Comparison of ENCODE assay signal across 13 mouse cellular contexts in the genomic region with DNA sequence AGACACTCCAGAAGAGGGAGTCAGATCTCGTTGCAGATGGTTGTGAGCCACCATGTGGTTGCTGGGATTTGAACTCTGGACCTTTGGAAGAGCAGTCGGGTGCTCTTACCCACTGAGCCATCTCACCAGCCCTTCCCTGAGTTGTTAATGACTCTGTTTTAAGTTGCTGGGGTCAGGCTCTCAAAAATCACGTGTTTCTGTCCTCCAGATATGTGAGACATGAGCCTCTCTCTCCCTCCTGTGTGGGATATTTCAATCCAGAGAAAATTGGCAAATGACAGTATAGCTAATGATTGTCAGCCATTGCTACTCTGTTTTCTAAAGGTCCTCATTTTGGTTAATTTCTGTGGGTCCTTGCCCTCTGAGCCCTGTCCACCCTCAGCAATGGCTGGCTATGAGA. TPM values are rescaled to one million over a fixed set of nuclear protein-coding genes. Genes with fewer than 3 reads are reported as not detected.
A peak's percentile ranks its signal among the peaks of the same experiment; 100 is the strongest.
DNase-seq lines count a peak whose midpoint lies in the region; ATAC-seq and TF ChIP-seq lines count a peak whose summit lies in the region.
"Not testable (repeated sequence)": the region's sequence is repeated elsewhere in the genome, so short reads cannot be mapped to it uniquely, and the experiment has no call there.
"Had no signal": no experiment of that assay in that cellular context is flagged by ENCODE, and none has a peak within 500 bp of the region (broad histone marks: within the 10 kb centered on the region; RNA-seq: fewer than 3 reads in every experiment).

No protein-coding gene starts in this region.

- ATAC-seq in hindbrain, embryonic 13.5 days (ENCODE audit: low FRiP score); midbrain, embryonic 11.5 days (ENCODE audit: low FRiP score); midbrain, embryonic 13.5 days: not testable (repeated sequence)

- TF ChIP-seq POLR2A in MEL (IDR thresholded peaks at IDR 0.05; ENCODE audit: control insufficient read depth in 1 of 2, insufficient read depth in 1 of 2, low read depth in 1 of 2, low read length in 2 of 2, poor library complexity in 1 of 2), result not testable (repeated sequence)

- WGBS in hindbrain, embryonic 13.5 days, result 59% methylated on average over 3 of the region's 3 CpGs
- WGBS in midbrain, embryonic 11.5 days, result 58% methylated on average over 3 of the region's 3 CpGs
- 66% methylated on average over 3 of the region's 3 CpGs for WGBS in midbrain, embryonic 13.5 days

- not testable (repeated sequence) for H3K9ac ChIP-seq in MEL (ENCODE audit: control insufficient read depth, low read depth, low read length, poor library complexity, severe bottlenecking); hindbrain, embryonic 13.5 days; midbrain, embryonic 11.5 days (ENCODE audit: low read length); midbrain, embryonic 13.5 days (replicated peaks)

- TF ChIP-seq CTCF in MEL (IDR thresholded peaks at IDR 0.05 in 2 of 3, conservative IDR thresholded peaks at IDR 0.05 in 1 of 3; ENCODE audit: control insufficient read depth in 1 of 3, insufficient read depth in 1 of 3, low read depth in 2 of 3, low read length in 3 of 3, poor library complexity in 1 of 3, severe bottlenecking in 1 of 3), result not testable (repeated sequence)

- H3K9me3 ChIP-seq in MEL (replicated peaks; ENCODE audit: insufficient read depth, low read length); hindbrain, embryonic 13.5 days; midbrain, embryonic 11.5 days (ENCODE audit: control insufficient read depth, low read length); midbrain, embryonic 13.5 days: not testable (repeated sequence)

- TF ChIP-seq EP300 in MEL (IDR thresholded peaks at IDR 0.05; ENCODE audit: low read depth in 1 of 2, low read length in 2 of 2), result not testable (repeated sequence)

- H3K4me3 ChIP-seq in MEL (ENCODE audit: control insufficient read depth in 1 of 2, insufficient read depth in 1 of 2, low read depth in 2 of 2, low read length in 2 of 2); hindbrain, embryonic 13.5 days; midbrain, embryonic 11.5 days (ENCODE audit: low read depth, low read length); midbrain, embryonic 13.5 days (replicated peaks): not testable (repeated sequence)

- H3K79me2 ChIP-seq in MEL (ENCODE audit: control insufficient read depth, insufficient read depth, low read length, poor library complexity), result not testable (repeated sequence)

- not testable (repeated sequence) for H3K36me3 ChIP-seq in MEL (ENCODE audit: control insufficient read depth in 1 of 2, insufficient read depth in 2 of 2, low read length in 2 of 2); hindbrain, embryonic 13.5 days; midbrain, embryonic 11.5 days (ENCODE audit: control insufficient read depth, insufficient read depth, low read length); midbrain, embryonic 13.5 days

- H3K4me1 ChIP-seq in MEL (ENCODE audit: control insufficient read depth in 1 of 2, insufficient read depth in 2 of 2, low read length in 2 of 2), result not testable (repeated sequence)
- peaks cover 25% of the 10 kb centered on the region for H3K4me1 ChIP-seq in hindbrain, embryonic 13.5 days (replicated peaks)
- H3K4me1 ChIP-seq in midbrain, embryonic 11.5 days (ENCODE audit: control insufficient read depth, insufficient read depth, low read length), result peaks cover 25% of the 10 kb centered on the region; the same call in 1 of the 2 replicates
- H3K4me1 ChIP-seq in midbrain, embryonic 13.5 days (replicated peaks), result peaks cover 38% of the 10 kb centered on the region

- not testable (repeated sequence) for TF ChIP-seq RAD21 in MEL (IDR thresholded peaks at IDR 0.05; ENCODE audit: low read depth, low read length)

- not testable (repeated sequence) for DNase-seq in MEL (ENCODE audit: low read depth, low spot score); midbrain, embryonic 11.5 days (ENCODE audit: low spot score, missing footprints)
- DNase-seq in kidney, adult 9 months, result peak; percentile 82

- not testable (repeated sequence) for H3K4me2 ChIP-seq in hindbrain, embryonic 13.5 days; midbrain, embryonic 11.5 days; midbrain, embryonic 13.5 days (replicated peaks)

- H3K27ac ChIP-seq in MEL (ENCODE audit: control insufficient read depth, low read depth, low read length), result not testable (repeated sequence)
- peak overlapping the region; percentile 12; the same call in 1 of the 2 replicates for H3K27ac ChIP-seq in hindbrain, embryonic 13.5 days
- peak overlapping the region; percentile 90; the same call in 1 of the 2 replicates for H3K27ac ChIP-seq in midbrain, embryonic 11.5 days (ENCODE audit: low read depth, low read length)
- H3K27ac ChIP-seq in midbrain, embryonic 13.5 days, result peak overlapping the region; percentile 44; the same call in 1 of the 2 replicates

- not testable (repeated sequence) for H3K27me3 ChIP-seq in MEL (ENCODE audit: control insufficient read depth in 1 of 2, insufficient read depth in 2 of 2, low read length in 2 of 2); hindbrain, embryonic 13.5 days; midbrain, embryonic 11.5 days (ENCODE audit: control insufficient read depth, insufficient read depth, low read length); midbrain, embryonic 13.5 days

TF ChIP-seq in MEL, 35 proteins besides CTCF, POLR2A, EP300 and RAD21:
- peak; percentile 53; the same call in 1 of the 2 replicates for TF ChIP-seq TBP (IDR thresholded peaks at IDR 0.05; ENCODE audit: low read depth, low read length)

RNA-seq across cellular contexts. Expression of a gene that starts 1.9 kb away (rescaled TPM):
- total RNA-seq in MEL (2012; rRNA removed), result 5.4 and 6.5 TPM in 2 replicates
- polyA plus RNA-seq in MEL (2012; ENCODE audit: insufficient read depth in 1 of 2, insufficient read length in 2 of 2, low read depth in 1 of 2, low replicate concordance in 2 of 2, missing spikeins in 1 of 2), result 1 to 10 TPM in 1 of 2 experiments, not detected in 1; 7.0 TPM
- polyA plus RNA-seq in hindbrain, embryonic 13.5 days (2015; fragmentation: Nextera tagmentation; extraction: Ambion mirVana), result 63.8 and 66.2 TPM in 2 replicates
- 89.4 and 90.8 TPM in 2 replicates for polyA plus RNA-seq in midbrain, embryonic 11.5 days (2014; fragmentation: Nextera tagmentation; extraction: Ambion mirVana)
- polyA plus RNA-seq in midbrain, embryonic 13.5 days (2015; fragmentation: Nextera tagmentation; extraction: Ambion mirVana), result 68.8 and 82.1 TPM in 2 replicates
- polyA plus RNA-seq: erythroblast, embryonic 14.5 days had no signal

RNA-seq across cellular contexts. Expression of a gene that starts 7.4 kb away (rescaled TPM):
- 15.1 and 20.8 TPM in 2 replicates for total RNA-seq in MEL (2012; rRNA removed)
- polyA plus RNA-seq in MEL (2012; ENCODE audit: insufficient read depth in 1 of 2, insufficient read length in 2 of 2, low read depth in 1 of 2, low replicate concordance in 2 of 2, missing spikeins in 1 of 2), result 10 to 100 TPM in 1 of 2 experiments, not detected in 1; 15.9 TPM
- 58.8 and 60.6 TPM in 2 replicates for polyA plus RNA-seq in hindbrain, embryonic 13.5 days (2015; fragmentation: Nextera tagmentation; extraction: Ambion mirVana)
- polyA plus RNA-seq in midbrain, embryonic 11.5 days (2014; fragmentation: Nextera tagmentation; extraction: Ambion mirVana), result 57.2 and 66.8 TPM in 2 replicates
- 66.4 and 67.6 TPM in 2 replicates for polyA plus RNA-seq in midbrain, embryonic 13.5 days (2015; fragmentation: Nextera tagmentation; extraction: Ambion mirVana)

RNA-seq across cellular contexts. Expression of a gene that starts 21.4 kb away (rescaled TPM):
- total RNA-seq in MEL (2012; rRNA removed), result 2.4 and 2.5 TPM in 2 replicates
- polyA plus RNA-seq in MEL (2012; ENCODE audit: insufficient read depth in 1 of 2, insufficient read length in 2 of 2, low read depth in 1 of 2, low replicate concordance in 2 of 2, missing spikeins in 1 of 2), result 1 to 10 TPM in 1 of 2 experiments, not detected in 1; 3.8 TPM
- polyA plus RNA-seq in hindbrain, embryonic 13.5 days (2015; fragmentation: Nextera tagmentation; extraction: Ambion mirVana), result 91.5 and 96.5 TPM in 2 replicates
- polyA plus RNA-seq in midbrain, embryonic 11.5 days (2014; fragmentation: Nextera tagmentation; extraction: Ambion mirVana), result 50.0 and 52.0 TPM in 2 replicates
- polyA plus RNA-seq in midbrain, embryonic 13.5 days (2015; fragmentation: Nextera tagmentation; extraction: Ambion mirVana), result 95.9 and 98.5 TPM in 2 replicates

RNA-seq across cellular contexts. Expression of a gene that starts 33.3 kb away (rescaled TPM):
- total RNA-seq in MEL (2012; rRNA removed), result 0.08 and 0.29 TPM in 2 replicates
- under 1 TPM in 1 of 2 experiments, not detected in 1; 0.31 TPM for polyA plus RNA-seq in MEL (2012; ENCODE audit: insufficient read depth in 1 of 2, insufficient read length in 2 of 2, low read depth in 1 of 2, low replicate concordance in 2 of 2, missing spikeins in 1 of 2)
- 9.8 and 10.0 TPM in 2 replicates for polyA plus RNA-seq in hindbrain, embryonic 13.5 days (2015; fragmentation: Nextera tagmentation; extraction: Ambion mirVana)
- polyA plus RNA-seq in midbrain, embryonic 11.5 days (2014; fragmentation: Nextera tagmentation; extraction: Ambion mirVana), result 2.7 and 2.9 TPM in 2 replicates
- polyA plus RNA-seq in midbrain, embryonic 13.5 days (2015; fragmentation: Nextera tagmentation; extraction: Ambion mirVana), result 7.5 and 9.8 TPM in 2 replicates
- polyA plus RNA-seq: G1E had no signal

RNA-seq across cellular contexts. Expression of a gene that starts 35.7 kb away (rescaled TPM):
- not detected in 2 replicates for total RNA-seq in MEL (2012; rRNA removed)
- polyA plus RNA-seq in MEL (2012; ENCODE audit: insufficient read depth in 1 of 2, insufficient read length in 2 of 2, low read depth in 1 of 2, low replicate concordance in 2 of 2, missing spikeins in 1 of 2), result under 1 TPM in 1 of 2 experiments, not detected in 1; 0.17 TPM
- polyA plus RNA-seq in hindbrain, embryonic 13.5 days (2015; fragmentation: Nextera tagmentation; extraction: Ambion mirVana), result 0.74 and 2.9 TPM in 2 replicates
- 0.51 and 0.72 TPM in 2 replicates for polyA plus RNA-seq in midbrain, embryonic 11.5 days (2014; fragmentation: Nextera tagmentation; extraction: Ambion mirVana)
- 0.58 and 1.3 TPM in 2 replicates for polyA plus RNA-seq in midbrain, embryonic 13.5 days (2015; fragmentation: Nextera tagmentation; extraction: Ambion mirVana)
- total RNA-seq: adrenal gland, adult 2 months; adrenal gland, postnatal 25 days; adrenal gland, postnatal 4 days; common myeloid progenitor, adult 5-6 weeks; G1E had no signal
- polyA plus RNA-seq: adrenal gland, adult 2 months; embryonic facial prominence, embryonic 11.5 days; embryonic facial prominence, embryonic 13.5 days; erythroblast, embryonic 14.5 days; G1E had no signal

Comparison
In these comparisons a context has a peak if more than half of its experiments do, and no peak if none do; other contexts are left out.
1. RNA of a gene that starts 21.4 kb away (polyA plus RNA-seq): 95.9 to 98.5 TPM in midbrain, embryonic 13.5 days, 91.5 to 96.5 TPM in hindbrain, embryonic 13.5 days and 50.0 to 52.0 TPM in midbrain, embryonic 11.5 days; 3.8 TPM in MEL; every median in the first group is over 10 times any median in the second.